Mouse (Mus musculus) kidney, embryonic 15.5 days (tissue): ENCODE measurements around the gene Ddx18. TPM values are rescaled to one million over a fixed set of nuclear protein-coding genes. Genes with fewer than 3 reads are reported as not detected.

Experiments
- ATAC-seq: fragments of 200-750 bp; cut with Nextera tagmentation; replicated peaks from 2 replicates; pipeline ENCODE4 v1.8.0; 2017; ENCODE audit warnings: moderate TSS enrichment; ENCODE audit not compliant: low FRiP score
- H3K27ac ChIP-seq: fragments of 300-500 bp; sonication (generic); 2 replicates; pipeline ENCODE4 v1.5.1; 2015; ENCODE audit warnings: mild to moderate bottlenecking, inconsistent platforms
- H3K27me3 ChIP-seq: fragments of 300-500 bp; sonication (generic); 2 replicates; pipeline ENCODE4 v1.6.1; 2015; ENCODE audit warnings: inconsistent platforms
- H3K36me3 ChIP-seq: fragments of 300-500 bp; sonication (generic); 2 replicates; pipeline ENCODE4 v1.6.1; 2015; ENCODE audit warnings: inconsistent platforms
- H3K4me1 ChIP-seq: fragments of 300-500 bp; sonication (generic); 2 replicates; pipeline ENCODE4 v1.6.1; 2015; ENCODE audit warnings: inconsistent platforms
- H3K4me2 ChIP-seq: fragments of 300-500 bp; sonication (generic); 2 replicates; pipeline ENCODE4 v1.6.1; 2015; ENCODE audit warnings: moderate library complexity, mild to moderate bottlenecking, inconsistent platforms
- H3K4me3 ChIP-seq: fragments of 300-500 bp; sonication (generic); replicated peaks from 2 replicates; pipeline ENCODE4 v1.5.1; 2015; ENCODE audit warnings: mild to moderate bottlenecking, inconsistent platforms
- H3K9ac ChIP-seq: fragments of 300-500 bp; sonication (generic); 2 replicates; pipeline ENCODE4 v1.6.1; 2015; ENCODE audit warnings: mild to moderate bottlenecking, inconsistent platforms
- H3K9me3 ChIP-seq: fragments of 300-500 bp; sonication (generic); replicated peaks from 2 replicates; pipeline ENCODE4 v1.6.1; 2016; ENCODE audit warnings: inconsistent platforms
- WGBS: fragments of 180-500 bp; shearing (Covaris S2); methylation state at CpG from one replicate; pipeline ENCODE4 v1.1.7; 2015; ENCODE audit warnings: mixed read lengths; 5-methylcytosine and 5-hydroxymethylcytosine counted together
- polyA plus RNA-seq: library from polyadenylated mRNA; unstranded; fragments of >200 nt; fragmentation: Nextera tagmentation; extraction: Ambion mirVana; gene quantifications from 2 replicates; pipeline ENCODE4 v1.2.1, GENCODE M21; 2015

The Ddx18 gene
- polyA plus RNA-seq, 1 experiment from 2014 or later, result 76.9 TPM

- no peak overlapping the region for H3K27ac ChIP-seq
- no peak overlapping the region for H3K4me2 ChIP-seq
- H3K36me3 ChIP-seq, result no peaks in the 10 kb centered on the region
- H3K27me3 ChIP-seq, result no peaks in the 10 kb centered on the region
- H3K9ac ChIP-seq, result no peak overlapping the region
- no peaks in the 10 kb centered on the region for H3K9me3 ChIP-seq
- no peak for ATAC-seq
- no peaks in the 10 kb centered on the region for H3K4me1 ChIP-seq
- WGBS, result 85% methylated on average over 1 of the region's 1 CpGs
- no peak overlapping the region for H3K4me3 ChIP-seq
These were observed 49.2 kb downstream of the Ddx18 start for GRCm38 (mm10) chr1:121518609-121519008.

- 91% methylated on average over 2 of the region's 2 CpGs for WGBS
These were observed 55.8 kb downstream of the Ddx18 start for GRCm38 (mm10) chr1:121511966-121512365.

GRCm38 (mm10) chr1:121511186-121511585 is 56.6 kb downstream of the Ddx18 start:
- no peak for ATAC-seq
- Histone ChIP-seq H3K36me3 (peaks cover 6% of the 10 kb centered on the region; the same call in 1 of the 2 replicates), H3K4me1 (no peaks in the 10 kb centered on the region), H3K4me2 (no peak overlapping the region), H3K27me3 (no peaks in the 10 kb centered on the region), H3K4me3 (no peak overlapping the region), H3K9me3 (no peaks in the 10 kb centered on the region), H3K9ac (no peak overlapping the region), H3K27ac (no peak overlapping the region)
- 43% methylated on average over 2 of the region's 2 CpGs for WGBS

More at GRCm38 (mm10) chr1:121511966-121512365, 55.8 kb downstream of the Ddx18 start:
- no peaks in the 10 kb centered on the region for H3K9me3 ChIP-seq
- no peaks in the 10 kb centered on the region for H3K4me1 ChIP-seq
- H3K36me3 ChIP-seq, result peaks cover 6% of the 10 kb centered on the region; the same call in 1 of the 2 replicates
- no peak for ATAC-seq
- H3K4me3 ChIP-seq, result no peak overlapping the region
- H3K27ac ChIP-seq, result no peak overlapping the region
- H3K4me2 ChIP-seq, result no peak overlapping the region
- H3K9ac ChIP-seq, result no peak overlapping the region
- H3K27me3 ChIP-seq, result no peaks in the 10 kb centered on the region

- ATAC-seq, result no peak
- H3K9ac ChIP-seq, result no peak overlapping the region
- 88% methylated on average over 19 of the region's 19 CpGs for WGBS
These were observed 57.2 kb downstream of the Ddx18 start for GRCm38 (mm10) chr1:121510420-121511140.

GRCm38 (mm10) chr1:121508729-121509128 is 59.1 kb downstream of the Ddx18 start:
- no peak overlapping the region for H3K4me3 ChIP-seq
- peaks cover 12% of the 10 kb centered on the region; the same call in 1 of the 2 replicates for H3K36me3 ChIP-seq
- no peak overlapping the region for H3K9ac ChIP-seq
- no peak overlapping the region for H3K27ac ChIP-seq
- no peak for ATAC-seq
- H3K9me3 ChIP-seq, result no peaks in the 10 kb centered on the region
- no peaks in the 10 kb centered on the region for H3K4me1 ChIP-seq
- H3K4me2 ChIP-seq, result no peak overlapping the region
- WGBS, result 92% methylated on average over 2 of the region's 2 CpGs
- no peaks in the 10 kb centered on the region for H3K27me3 ChIP-seq

More at GRCm38 (mm10) chr1:121510420-121511140, 57.2 kb downstream of the Ddx18 start:
- no peak overlapping the region for H3K4me3 ChIP-seq
- H3K27me3 ChIP-seq, result no peaks in the 10 kb centered on the region
- no peaks in the 10 kb centered on the region for H3K4me1 ChIP-seq
- no peak overlapping the region for H3K4me2 ChIP-seq
- peaks cover 7% of the 10 kb centered on the region; the same call in 1 of the 2 replicates for H3K36me3 ChIP-seq
- no peak overlapping the region for H3K27ac ChIP-seq
- no peaks in the 10 kb centered on the region for H3K9me3 ChIP-seq

Other genes with a start within 250 kb of the Ddx18 start
- 35.7 and 39.2 TPM in 2 replicates for gene Insig2, start 235.4 kb downstream of the Ddx18 start, polyA plus RNA-seq
- gene Ccdc93, start 136.9 kb downstream of the Ddx18 start, polyA plus RNA-seq, result 10.7 and 11.3 TPM in 2 replicates
- gene Htr5b, start 39.5 kb downstream of the Ddx18 start, polyA plus RNA-seq, result 0.68 and 0.87 TPM in 2 replicates